Mouse (Mus musculus) adrenal gland, postnatal 14 days (tissue): ENCODE measurements around the gene Gcsh. TPM values are rescaled to one million over a fixed set of nuclear protein-coding genes. Genes with fewer than 3 reads are reported as not detected.

Experiments used
- DNase-seq: peaks from one replicate; pipeline ENCODE4 v3.0.0; 2021; ENCODE audit warnings: mixed read lengths
- long read RNA-seq, 2 experiments: library from polyadenylated mRNA; stranded (forward); transcript quantifications; one replicate each; pipeline ENCODE4 v2.0.0; 2021
- total RNA-seq: library from RNA; stranded (reverse); gene quantifications from 2 replicates; pipeline ENCODE4 v1.2.3, GENCODE M21; 2021

Gcsh gene
- 138 and 149 TPM in 2 replicates for total RNA-seq
- long read RNA-seq, experiment 1, transcript Gcsh-201 (5 exons, 1,443 nt) = major isoform, 222 of 243 reads
- long read RNA-seq, experiment 1, partial matches to known transcripts = 5 of 243 reads
- long read RNA-seq, experiment 1, other reads (novel, unspliced or antisense) = 16 of 243 reads
- long read RNA-seq, experiment 2, transcript Gcsh-201 (5 exons, 1,443 nt) = major isoform, 174 of 192 reads
- long read RNA-seq, experiment 2, partial matches to known transcripts = 13 of 192 reads
- long read RNA-seq, experiment 2, other reads (novel, unspliced or antisense) = 5 of 192 reads

DNA sequence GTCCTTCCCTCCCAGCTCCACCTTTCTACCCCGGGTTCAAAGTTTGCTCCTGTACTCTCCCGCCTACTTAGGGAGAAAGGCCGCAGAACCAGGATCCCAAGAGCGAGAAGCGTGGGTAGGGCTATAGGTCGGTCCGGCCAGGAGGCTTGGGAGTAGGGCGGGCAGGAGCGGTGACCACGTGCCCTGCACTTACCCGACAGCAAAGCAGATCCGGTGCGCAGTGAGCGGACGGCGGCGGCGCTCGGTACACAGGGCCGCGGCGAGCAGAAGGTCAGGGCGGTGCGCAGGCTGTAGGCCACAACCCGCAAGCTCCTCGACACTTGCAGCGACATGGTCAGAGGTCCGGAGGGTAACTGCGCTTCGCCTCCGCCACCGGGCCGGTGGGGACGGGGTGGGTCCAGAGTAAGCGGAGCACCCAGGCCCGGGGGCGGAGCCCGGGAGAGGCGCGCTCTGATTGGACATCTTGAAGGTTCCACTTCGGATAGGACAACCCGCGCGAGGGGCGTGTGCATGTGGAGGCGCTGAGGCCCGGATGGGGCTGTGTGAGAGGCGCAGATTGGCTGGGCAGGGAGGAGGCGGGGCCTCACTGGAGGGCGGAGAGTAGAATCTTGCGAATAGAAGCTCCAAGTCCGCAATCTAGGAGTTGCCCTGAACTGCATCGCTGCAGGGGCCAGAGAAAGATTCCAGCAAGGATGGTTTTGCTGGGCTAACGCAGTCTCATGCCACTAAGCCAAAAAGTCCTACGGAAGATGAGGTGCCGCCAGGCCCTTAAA lies at the start of gene Gcsh:
Gene Gcsh (minus strand): TSS at position 443 of the 773 bp plus-strand sequence.
- DNase-seq = peak; percentile 100

DNA sequence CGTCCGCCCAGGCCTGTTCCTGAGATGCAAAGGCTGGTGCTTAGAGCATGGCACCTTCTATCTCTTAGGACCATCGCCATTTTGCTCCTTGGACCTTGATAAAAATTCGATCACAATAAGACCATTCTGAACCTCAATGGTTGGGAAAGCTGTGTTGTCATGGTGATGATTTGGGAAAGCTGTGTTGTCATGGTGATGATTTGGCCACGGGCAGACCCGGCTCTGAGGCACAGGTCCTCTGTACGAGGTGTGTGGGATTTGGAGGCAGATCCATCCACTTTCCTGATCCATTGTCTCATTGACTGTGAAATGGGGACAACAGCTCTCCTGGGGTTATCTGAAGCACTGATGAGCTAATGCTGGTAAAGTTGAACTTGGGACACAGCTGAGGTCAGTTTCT lies 46.5 kb upstream of the Gcsh start:
- no peak for DNase-seq

DNA sequence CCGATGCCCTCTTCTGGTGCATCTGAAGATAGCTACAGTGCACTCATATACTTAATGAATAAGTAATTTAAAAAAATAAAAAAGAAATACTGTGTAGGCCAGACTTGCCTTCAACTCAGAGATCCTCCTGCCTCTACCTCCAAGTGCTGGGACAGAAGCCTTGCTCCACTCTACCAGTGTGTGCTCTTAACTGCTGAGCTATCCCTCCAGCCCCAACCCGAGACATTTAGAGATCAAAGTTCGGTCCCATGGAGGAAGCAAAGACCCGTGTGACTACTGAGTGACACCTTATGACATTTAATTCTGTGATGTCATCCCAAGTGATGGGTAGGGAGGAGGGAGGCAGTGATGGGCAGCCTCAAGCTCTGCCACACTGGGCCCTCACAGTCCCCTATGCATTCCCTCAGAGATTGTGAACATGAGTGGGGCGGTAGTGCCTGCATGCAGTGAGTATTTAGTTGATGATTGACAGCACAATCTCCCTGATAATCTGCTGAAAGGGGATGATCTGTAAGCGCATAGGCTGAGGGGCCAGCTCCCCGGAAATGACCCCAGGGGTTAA lies 44.1 kb upstream of the Gcsh start:
- DNase-seq = no peak

DNA sequence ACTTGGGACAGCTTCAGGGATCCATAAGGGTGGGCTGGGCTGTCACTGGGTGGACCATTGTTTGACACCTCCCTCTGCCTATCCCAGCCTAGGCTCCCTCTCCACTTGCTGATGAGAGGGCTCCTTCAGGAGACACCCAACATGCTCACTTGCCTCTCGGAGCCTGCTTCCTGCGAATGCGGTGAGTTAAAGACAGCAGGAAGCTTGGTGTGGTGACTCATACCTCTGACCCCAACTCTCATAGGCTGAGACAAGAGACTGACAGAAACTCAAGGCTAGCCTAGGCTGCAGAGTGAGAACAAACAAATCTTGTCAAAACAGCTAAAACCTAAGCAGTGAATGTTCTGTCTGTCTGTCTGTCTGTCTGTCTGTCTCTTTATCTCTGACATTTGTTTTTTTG lies 40.1 kb upstream of the Gcsh start:
- peak; percentile 56 for DNase-seq

DNA sequence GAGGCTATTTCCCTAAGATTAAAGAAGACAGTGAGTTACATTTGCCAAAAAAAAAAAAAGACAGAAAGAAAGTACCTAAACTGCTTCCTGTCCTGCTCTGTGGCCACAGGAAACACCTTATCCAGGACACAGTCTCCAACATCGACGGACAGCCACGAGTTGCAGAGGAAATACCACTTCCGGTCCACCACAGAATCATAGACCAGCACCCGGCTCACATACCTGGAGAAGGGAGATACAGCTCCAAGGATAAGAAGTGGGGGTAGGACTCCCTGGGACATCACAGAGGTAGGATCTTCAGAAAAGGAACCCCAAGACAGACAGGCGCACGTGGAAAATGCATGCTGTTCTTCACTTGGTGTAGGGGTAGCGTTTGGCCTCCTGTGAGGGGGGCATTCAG lies 39.3 kb upstream of the Gcsh start:
- no peak for DNase-seq

DNA sequence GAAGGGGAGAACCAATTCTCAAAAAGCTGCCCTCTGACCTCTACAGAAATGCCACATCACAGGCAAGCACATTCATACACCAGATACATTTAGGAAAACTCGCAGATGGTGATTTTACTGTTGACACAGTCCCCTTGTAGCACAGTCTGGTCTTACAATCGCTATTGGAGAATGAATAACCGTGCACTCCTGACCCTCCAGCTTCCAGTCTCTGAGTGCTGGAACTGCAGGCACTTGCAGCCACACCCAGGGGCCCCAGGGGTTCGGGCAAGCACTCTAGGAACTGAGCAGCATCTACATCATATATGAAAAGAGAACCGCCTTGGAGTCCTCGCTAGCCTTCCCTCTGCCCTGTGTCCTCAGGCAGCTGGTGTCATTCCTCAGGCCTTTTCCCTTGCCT lies 38.1 kb upstream of the Gcsh start:
- no peak for DNase-seq

DNA sequence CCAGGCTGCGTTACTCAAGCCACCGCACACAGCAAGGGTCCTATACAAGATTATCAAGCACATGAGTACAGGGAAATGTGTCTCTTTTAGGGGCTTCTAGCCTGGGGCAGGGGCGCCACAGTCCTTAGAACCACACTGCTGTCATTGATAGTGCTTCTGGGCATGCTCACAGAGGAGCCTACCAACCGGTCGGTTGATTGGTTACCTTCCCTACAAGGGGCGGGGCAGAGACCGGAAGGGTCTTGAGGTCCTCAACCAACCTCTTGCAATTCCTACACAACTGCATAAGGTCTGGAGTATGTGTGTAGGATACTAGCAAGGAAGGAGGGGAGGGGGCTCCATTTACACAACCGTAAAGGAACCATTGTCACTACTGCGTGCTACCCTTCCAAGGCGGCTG lies 35.3 kb upstream of the Gcsh start:
- DNase-seq = no peak

DNA sequence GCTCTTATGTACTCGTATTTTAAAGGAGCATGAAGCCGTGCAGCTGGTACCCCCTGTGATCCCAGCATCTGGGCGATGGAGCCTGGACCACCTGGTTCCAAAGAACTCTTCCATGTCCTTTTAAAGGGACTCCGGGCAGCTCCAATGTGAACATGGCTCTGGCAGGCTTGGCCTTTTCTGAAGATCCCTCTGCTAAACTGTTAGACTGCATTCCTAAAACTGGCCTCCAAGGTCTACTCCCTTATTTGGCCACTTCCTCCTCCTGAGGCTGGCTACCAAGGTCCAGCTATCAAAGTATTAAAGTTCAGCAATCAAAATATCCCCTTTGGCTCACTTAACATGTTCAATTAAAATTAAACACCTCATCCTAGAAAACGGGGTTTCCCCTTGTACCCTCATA lies 34.3 kb upstream of the Gcsh start:
- DNase-seq = peak; percentile 55

DNA sequence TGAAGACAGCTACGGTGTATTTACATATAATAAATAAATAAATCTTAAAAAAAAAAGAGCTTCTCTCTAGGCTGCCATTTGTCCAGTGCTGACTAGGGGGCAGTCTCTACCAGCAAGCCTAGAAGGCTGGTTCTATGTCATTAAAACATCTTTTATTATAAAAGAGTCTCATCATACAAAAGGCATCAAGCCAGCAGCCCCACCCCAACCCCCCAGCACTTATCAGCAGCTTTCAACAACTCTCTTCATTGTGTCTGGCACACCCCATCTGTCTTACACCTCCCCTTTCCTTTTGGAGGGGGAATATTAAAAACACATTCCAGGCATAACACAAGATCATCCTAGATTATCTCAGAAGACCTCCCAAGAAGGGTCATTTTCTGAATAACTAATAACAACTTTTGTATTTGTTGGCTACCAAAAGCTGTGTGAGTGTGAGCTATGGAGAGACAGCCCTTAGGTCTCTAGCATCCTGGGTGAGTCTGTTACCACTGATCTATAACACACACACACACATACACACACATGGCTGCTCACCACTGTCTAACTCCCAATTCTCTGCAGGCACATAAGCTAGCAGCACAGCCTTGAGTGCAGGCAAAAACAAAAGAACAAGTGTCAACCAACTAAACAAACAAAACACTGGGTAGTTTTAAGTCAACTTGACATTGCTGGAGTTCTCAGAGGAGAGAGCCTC lies 29.1 kb upstream of the Gcsh start:
- no peak for DNase-seq

DNA sequence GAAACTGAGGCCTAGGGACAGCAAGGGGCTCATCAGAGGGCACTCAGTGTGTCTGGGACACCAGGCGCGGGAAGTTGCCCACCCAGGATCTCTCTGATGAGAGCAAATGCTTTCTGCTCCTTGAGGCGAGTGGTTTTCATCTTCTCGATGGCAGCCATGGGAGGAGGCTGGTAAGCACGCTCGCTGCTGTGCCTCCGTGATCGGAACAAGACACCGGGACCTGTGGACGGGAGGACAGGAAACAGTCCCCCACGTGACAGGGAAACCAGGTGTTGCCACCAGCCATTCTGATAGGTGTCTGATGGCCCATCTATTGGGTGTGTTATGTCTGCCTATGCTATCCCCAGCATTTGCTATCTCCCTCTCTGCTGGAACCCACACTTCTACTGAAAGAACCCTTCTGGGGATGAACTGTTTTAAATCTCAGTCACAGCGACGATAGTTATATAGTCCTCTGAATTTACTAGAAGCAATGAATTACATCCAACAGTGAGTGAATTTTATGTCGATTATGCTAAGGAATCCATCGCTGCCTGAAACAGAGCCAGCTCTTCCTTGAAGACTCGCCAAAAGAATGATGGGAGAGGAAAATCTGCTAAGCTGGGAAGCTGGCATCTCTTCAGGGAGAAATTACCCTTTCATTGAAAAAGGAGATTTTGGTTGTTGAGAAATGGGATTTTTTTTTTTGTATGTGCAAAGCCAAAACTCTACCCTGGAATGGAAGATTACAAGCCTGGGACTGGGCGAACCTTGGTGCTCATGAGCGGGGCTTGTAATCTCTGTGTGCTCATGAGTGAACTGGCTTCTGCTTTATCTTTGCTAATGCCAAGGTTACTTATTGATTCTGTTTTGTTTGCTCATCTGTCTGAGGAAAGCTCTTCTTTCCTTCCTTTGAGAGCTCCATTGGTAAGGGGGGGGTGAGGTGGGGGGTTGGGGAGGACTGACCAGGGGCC lies 26.3 kb upstream of the Gcsh start:
- no peak for DNase-seq

DNA sequence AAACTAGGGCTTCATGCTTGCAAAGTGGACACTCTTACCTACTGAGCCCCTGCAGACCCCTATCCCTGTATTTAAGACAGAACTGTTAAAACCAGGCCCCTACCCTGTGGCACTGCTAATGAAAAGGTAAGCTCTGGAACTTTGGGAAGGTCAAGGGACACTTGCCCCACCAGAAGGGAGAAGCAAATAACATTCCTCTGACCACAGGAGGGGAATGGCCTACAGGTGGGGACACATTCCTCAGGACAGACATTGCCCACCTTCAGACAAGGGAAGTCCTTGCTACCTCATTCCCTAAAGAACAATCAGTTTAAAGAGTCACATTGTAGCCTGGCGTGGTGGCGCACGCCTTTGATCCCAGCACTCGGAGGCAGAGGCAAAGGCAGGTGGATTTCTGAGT lies 24.6 kb upstream of the Gcsh start:
- DNase-seq = no peak

DNA sequence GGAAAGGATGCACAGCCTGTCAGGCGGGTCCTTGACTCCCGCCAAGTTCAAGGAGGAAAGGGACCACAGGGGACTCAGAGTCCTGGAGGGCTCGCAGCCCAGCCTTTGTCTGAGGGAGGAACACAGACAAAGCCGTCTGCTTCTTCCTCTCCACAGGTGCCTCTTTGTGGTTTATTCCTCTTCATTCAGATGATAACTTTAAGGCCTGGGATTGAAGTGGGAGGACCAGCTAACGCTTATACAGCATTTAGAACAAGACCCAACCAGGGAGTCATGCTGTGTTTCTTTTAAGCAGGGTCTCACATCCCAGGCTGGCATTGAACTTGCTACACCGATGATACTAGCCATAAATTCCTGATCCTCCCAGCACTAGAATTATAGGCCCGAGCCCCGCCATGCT lies 23.7 kb upstream of the Gcsh start:
- no peak for DNase-seq

DNA sequence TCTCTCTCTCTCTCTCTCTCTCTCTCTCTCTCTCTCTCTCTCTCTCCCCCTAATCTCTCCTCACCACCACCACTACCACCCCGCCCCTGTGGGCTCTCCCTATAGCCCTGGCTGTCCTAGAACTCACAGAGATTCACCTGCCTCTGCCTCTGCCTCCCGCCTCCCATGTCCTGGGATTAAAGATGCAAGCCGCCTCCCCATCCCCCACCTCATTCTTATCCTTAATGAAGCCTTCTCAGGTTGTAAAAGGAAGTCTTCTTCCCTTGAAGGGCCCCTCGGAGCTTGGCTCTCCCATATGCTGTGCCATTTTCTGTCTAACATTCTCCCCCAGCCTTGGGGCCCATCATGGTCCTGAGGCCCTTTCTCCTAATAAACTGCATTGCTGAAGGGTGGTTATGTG lies 22.3 kb upstream of the Gcsh start:
- DNase-seq = no peak

DNA sequence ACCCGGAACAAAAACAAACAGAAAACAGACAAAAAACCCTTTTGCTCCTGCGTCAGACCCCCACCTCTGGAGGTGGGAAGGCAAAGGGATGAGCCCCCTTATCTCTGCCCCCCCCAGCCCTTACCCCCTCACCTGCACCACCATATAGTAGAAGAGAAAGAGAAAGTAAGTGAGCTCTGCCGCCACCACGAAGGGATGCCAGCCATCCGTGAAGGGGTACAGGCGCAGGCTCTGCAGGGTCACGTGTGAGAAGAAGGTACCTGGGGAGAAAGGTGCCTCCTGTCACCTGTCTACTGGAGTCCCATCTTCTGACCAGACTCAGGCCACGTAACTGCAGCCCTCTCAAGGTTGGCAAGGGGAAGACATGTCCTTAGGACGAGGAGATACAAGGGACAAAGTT lies 18.0 kb upstream of the Gcsh start:
- DNase-seq = no peak

DNA sequence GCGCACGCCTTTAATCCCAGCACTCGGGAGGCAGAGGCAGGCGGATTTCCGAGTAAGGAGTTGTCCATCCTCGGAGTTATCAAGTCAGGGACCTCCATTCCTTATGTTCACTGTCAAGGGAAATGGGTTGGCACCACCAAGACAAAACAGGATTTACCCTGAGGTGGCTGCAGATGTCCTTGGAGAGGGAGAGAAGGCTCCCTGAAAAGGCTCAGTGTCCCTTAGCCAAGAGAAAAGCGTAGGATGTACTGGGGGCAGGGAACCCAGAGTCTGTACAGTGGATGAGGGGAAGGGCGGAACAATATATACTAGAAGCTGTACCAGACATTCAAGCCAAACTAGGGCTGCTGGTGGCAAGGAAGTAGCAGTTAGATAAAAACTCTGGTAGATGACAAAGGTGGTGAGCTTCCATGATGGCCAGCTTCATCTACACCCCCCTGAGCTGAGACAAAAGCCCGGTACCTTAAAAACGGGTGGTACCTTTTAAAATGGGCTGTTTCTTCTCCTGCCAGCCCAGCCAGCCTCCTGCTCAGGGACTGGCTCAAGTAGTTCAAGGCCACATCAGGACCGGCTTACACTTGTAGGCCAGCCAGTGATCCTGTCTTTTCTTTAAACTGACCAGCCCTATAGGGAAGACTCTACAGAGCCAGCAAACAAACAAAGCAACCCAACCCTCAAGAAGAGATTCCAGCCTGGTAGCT lies 829 bp upstream of the Gcsh start:
- DNase-seq = no peak

DNA sequence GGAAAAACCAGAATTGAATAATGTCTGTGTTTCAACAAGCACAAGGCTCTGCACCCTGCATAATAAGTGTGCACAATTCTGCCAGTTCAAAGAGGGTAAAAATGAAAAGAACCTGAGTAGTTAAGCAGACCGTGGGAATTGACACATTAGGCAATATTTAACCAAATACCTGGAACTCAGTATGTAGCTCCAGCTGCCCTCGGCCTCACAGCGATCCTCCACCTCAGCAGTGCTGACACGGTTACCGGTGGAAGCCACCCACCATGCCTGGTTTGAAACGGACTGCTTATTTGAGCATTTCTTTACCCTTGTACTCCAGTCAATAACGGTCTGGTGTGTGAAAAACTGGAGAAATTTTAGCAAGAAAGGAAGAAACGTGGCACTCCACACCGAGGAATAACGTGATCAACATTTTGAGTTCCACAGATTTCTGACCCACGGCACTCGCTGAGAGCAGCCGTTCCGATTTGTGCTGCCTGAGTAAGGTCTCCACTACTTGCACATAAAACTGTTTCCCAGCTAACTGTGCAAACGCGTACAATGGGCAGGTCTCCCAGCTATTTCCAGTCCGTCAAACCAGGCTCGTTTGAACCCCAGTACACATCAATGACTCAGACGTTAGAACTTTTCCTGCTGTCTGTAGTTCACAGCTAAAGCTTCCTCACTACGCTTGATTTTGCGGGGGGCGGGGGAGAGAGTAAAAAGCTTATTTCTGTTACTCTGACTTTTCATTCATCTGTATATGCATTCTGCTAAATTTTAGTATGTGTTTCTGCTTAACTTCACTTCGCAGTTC lies 963 bp downstream of the Gcsh start:
- peak; percentile 31 for DNase-seq

DNA sequence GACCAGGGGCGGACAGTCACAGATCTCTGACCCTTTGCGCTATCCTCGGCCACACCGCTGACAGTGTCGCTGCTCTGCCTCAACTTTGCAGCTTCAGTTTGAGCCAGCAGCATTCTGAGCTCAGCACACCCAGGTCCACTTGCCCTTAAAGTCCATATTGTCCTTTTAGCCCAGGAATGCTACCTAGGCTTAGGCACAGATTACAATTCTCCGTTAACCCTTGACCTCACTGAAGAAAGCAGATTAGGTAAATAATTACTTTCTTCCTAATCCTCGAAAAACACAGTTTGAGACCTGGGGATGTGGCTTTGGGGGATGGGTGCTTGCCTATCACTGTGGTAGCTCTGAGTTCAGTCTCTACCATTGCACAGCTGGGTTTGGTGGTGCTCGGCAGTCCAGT lies 2.1 kb downstream of the Gcsh start:
- no peak for DNase-seq

DNA sequence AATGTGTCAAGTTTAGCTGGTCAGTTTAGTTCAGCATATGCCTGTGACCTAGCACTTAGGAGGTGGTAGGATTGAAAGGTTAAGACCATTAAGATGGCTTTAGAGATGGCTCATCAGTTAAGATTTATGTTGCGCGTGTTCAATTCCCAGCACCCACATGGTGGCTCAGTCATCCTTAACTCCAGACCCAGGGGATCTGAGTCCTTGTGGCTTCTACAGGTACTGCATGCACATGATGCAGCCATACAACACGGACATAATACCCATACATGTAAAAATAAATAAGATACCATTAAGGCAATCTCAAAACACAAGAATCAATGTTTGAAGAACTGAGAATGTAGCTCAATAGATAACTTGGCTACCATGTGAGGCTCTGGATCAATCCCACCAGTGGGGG lies 3.5 kb downstream of the Gcsh start:
- no peak for DNase-seq

DNA sequence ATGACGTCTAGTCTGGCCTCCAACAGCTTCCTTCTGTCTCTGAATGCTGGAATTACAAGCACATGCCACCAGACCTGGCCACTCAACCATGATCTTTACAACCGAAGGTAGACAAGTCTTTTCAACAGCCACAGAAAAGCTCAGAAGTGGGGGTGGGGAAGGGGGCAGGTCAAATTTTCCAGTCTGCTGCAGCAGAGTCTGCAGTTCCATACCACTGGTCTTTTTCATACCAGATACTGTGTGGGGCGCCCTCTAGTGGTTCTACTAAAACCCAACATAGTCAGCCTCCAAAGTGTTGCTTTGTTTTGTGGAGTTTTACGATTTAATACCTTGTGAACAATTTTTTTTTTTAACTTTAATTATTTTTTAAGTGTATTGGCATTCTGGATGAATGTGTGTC lies 13.2 kb downstream of the Gcsh start:
- peak; percentile 82 for DNase-seq

DNA sequence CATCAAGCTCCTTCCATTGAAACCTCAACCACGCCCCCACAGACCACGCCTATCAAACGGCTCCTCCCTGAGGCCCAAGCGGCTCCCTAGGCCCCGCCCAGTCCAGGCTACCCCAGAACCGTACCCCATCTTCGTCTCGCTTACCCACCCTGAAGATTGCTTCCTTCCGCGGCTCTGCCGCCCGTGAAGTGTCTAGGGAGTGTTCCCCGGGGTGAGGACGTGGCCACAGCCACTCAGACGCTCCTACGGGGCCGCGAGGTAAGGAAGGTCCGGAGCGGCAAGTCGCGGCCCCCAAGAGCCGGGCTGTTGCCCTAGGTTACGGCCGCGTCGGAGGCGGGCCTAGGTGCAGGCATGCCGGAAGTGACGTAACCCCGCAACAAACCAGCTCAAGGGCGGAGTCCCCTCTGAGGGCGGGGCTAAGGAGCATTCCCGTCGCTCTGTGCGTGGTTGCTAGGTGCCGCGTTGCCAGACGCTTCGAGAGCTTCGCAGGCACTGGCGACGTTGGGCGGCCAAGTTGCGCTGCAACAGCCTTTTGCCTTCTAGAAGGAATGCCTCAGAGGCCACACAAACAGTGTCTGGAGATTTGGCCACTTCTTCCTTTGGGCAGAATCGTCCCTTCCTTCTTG lies 14.6 kb downstream of the Gcsh start, which contains the start of gene 1700030J22Rik:
Gene 1700030J22Rik (minus strand): TSS at position 329 of the 626 bp plus-strand sequence.
- DNase-seq = peak; percentile 99
